Mouse (Mus musculus) WW6 (cell line): ENCODE measurements at regions not wholly inside any gene's neighbourhood (a gene's known extent, or its start where the extent isn't known, plus 50 kb on each side); places are given as distances from the start of the nearest gene placed in this dataset.

ENCODE experiments used
- DNase-seq: peaks from one replicate; pipeline ENCODE4 v3.0.0-alpha.2; 2013; ENCODE audit warnings: low read depth, low spot score

DNA sequence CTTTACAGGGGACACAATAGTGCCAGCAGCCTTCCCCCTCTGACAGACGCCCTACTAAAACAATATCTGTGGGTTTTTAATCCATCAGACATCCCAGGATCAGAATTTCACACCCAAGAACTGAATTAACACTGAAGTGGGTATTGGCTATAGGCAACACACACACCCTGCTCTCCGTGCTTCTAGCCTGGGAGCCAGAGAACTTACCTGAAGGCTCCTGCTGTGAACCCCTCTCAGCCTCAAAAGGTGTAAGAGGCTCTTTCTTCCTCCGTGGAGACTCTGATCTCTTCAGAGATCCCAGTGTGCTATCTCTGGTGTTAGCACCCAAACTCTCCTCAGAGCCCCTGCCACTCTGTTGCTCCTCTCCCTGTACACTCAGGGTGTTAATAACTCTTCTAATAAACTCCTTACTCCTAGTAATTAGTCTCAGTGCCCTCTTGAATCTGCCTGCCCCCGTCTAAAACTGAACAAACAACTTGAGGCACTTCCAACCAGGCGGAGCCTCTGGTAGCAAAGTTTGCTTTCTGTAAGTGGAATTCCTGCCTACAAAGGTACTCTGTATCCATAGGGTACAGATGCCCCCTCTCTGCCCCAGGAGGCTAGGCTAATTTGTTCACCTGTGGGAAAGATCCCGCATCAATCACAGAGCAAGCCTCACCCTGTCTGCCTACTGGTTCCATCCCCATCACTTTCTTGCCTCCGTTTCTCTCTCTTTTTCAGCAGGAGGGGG is 452.9 kb upstream of the Fam19a5 start:
- no peak for DNase-seq

DNA sequence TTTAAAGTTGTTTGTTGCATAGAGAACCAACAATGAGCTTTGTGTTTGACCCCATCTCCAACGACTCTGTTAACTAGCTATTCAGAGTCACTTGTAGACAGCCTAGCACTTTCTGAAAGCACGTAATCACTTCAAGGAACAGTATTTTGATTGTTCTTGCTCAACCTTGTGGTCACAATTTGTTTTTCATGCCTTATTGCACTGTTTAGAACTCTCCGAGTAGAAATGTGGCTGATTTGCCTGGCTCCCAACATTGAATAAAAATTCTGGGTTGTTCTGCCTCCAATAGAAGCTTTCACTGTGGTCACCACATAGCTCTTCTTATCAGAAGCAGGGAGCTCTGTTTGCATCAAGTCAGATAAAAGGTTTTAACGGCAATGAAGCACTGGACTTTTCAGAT is 446.9 kb upstream of the Fam19a5 start:
- no peak for DNase-seq

DNA sequence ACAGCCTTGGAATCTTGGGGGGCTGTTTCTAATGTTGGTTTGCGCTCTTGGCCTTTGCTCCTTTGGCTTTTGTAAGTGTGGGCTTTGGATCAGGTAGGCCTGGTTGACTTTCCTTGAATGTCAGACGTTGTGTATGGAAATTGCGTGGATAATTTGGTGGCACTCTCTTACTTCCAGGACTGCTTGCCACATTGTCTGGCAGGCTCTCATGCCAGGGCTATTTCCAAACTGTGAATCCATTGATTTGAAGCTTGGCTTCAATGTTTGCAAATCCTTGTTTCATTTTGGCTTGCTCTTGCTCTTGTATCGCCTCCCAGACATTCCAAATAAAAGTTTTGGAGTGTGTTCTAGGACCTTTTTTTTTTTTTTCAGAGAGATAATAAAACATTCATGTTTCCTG is 443.0 kb upstream of the Fam19a5 start:
- no peak for DNase-seq

DNA sequence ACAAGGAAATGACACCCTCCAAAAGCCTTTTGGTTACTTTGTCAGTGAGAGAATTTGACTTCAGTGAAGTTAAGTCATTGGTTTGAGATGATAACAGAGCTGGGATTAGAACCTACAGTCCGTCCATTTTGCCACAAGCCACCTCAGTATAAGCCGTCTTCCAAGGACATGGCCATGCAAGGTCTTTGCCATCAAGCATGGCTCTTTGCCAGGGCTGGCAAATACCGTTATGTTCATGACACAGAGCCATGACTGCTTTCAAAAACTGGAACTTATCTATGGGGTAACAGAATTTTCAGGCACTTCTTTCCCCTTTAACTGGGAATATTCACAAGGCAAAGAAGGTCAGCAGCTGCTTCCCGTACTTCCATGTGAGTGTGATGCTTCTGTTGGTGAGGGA is 441.9 kb upstream of the Fam19a5 start:
- DNase-seq: no peak

DNA sequence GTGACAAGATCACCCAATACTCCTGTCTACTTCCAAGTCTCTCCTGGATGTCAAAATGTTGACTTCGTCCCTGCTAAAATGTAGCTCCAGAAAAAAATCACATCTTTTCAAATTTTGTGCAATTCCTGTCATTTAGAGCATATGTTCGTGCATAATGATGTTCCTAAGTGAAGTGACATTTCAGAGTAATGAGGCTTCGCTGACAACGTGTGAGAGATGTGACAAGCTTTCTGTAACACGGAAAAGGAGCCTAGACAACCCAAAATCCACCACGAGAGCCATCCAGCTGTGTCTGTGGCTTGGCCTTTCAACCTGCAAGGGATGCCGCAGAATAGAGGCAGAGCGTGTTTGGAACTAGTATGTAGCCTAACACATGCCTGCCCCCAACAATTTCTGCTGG is 438.1 kb upstream of the Fam19a5 start:
- no peak for DNase-seq

DNA sequence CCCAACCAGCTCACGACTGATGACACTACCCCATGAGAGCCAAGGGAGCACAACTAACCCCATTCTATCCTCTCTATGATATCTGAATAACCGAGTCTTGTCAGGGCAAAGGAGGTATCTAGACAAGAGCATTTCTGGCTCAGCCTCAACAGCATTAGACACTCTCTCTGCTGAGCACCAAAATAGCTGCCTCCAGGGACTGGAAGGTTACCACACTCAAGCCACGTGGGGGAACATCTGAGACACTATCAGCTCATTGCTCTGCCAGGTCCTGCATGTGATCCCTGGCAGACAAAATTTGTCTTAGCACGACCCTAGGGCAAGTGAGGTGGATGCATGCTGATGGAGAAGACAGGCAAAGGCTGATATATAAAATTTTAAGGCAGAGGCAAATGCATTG is 436.4 kb upstream of the Fam19a5 start:
- no peak for DNase-seq

DNA sequence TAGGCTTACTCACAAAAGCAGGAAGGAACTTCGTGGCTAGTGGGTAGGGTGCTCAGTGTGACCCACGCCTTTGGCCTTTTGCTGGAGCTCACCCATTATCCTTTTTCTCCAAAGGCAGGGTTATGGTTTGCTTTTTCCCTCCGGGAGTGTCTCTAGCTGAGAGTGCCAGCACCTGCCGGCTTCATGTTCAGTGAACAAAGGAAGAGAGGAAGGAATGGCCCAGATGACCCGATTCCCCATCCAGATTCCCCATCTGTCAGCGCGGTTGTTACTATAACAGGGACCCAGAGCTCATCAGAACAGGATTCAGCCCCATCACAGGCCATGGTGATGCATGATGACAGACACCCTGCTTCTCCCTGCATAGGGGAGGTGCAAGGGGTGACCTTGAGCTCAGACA is 435.7 kb upstream of the Fam19a5 start:
- DNase-seq: no peak

DNA sequence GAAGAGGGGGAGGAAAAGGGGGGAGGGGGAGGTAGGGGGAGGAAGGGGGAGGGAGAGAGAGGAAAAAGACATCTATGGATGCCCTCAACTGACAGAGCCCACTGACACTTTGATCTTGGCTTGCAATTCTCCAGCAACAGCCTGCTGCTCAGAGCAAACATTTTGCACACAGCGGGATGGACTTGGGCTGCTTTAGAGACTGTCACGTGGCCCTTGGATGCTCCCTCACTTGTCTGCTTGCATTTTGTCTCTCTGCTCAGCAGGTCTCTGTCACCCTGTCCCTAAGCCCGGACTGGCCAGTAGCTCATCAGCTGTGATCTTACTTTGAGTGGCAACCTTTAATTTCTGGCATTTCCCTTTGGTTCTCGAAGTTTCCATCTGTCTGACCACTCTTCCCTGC is 421.4 kb upstream of the Fam19a5 start:
- no peak for DNase-seq

DNA sequence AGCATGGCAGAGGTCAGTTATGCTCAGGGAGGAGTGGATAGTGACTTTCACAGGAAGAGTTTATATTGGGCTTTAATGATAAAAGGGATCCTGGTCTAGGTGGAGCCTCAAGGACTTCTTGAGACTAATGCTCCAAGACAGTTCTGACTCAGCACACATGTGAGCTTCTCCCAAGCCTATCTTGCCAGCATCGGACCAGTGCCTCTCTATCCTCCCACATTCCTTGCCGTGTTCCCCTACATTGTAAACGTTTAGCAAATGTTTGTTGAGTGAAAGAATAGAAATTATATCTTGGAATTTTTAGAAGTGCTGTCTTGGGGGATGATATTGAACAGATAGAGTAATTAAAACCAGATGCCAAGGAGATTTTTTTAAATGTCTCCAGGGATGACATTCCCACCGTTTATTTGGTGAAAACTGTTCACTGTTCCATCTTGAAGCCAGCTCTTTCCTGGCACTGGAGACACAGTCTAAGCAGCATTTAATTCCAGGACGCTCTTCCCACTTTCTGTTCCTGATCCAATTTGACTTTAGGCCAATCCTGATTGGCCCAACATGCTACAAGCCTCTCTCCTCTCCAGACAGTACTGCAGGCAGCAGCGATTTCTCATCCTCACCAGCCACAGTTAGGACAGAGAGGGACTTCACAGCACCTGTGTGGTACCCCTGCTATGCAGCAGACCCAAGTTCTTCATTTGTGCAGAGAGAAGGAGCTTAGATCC is 418.5 kb upstream of the Fam19a5 start:
- DNase-seq: no peak

DNA sequence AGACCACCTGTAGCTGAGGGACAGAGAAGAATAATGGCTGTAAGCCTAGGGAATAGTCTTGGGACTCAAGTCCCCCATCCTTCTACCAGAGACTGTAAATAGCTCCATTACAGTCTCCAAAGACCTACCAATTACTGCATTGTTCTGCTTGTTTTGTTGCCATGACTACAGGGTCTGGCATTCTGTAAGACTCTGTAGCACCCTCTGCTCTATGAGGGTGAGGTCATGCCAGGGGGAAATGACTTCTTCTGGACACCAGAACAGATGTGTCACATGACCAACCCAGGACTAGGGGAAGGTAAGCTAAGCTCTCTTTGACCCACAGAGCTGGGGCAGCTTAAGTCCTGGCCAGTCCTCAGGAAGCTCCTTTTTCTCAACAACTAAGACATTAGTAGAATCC is 405.2 kb upstream of the Fam19a5 start:
- no peak for DNase-seq

DNA sequence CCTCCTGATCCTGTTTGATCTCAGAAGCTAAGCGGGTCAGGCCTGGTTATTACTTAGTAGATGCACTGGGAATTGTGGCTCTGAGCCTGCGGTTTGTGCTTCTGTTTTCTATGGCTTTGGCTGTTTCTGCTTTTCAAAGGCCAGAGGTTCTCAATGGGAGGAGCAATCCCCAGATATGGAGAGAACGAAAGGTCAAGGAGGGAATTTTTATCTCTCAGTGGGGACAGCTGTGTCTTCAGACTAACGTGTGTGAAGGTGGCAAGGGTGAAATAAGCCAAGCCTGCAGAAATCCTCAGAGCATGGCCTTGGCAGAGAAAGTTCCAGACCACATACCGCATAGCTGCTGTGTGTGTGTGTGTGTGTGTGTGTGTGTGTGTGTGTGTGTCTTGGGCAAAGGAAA is 375.0 kb upstream of the Fam19a5 start:
- no peak for DNase-seq

DNA sequence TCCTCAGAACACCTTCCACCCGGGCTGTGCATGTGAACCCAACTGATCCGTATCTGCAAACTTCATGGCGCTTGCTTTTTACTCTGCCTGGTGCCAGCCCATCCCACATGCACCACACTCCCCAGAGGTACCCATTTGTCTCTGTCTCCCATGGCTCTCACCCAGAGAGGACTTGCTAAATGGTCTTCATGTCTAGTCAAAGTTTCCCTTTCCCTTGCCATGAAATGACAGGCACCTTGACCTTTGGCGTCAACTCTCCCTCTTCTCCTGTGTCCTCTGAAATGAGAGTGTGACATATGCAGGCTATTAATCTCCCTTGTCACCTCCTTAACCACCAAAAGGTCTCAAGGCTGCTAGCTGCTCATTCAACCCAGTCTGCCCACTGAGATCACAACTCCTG is 373.2 kb upstream of the Fam19a5 start:
- no peak for DNase-seq

DNA sequence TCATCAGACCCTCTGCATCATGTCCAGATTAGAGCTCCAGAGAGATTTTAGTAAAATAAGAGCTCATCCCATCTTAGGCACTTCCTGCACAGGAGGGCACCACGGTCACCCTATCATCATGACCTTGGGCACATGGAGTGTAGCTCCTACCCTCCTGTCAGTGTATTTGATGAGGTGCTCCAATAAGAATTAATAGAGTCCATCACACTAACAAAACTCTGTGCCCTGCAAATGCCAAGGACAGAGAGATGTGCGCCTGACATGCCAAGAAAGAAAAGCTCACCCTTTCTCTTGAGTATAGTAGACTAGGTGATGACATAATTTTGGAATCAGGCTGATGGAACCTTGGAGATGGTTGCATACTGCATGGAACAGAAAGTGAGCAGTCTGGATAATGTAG is 371.0 kb upstream of the Fam19a5 start:
- DNase-seq: no peak

DNA sequence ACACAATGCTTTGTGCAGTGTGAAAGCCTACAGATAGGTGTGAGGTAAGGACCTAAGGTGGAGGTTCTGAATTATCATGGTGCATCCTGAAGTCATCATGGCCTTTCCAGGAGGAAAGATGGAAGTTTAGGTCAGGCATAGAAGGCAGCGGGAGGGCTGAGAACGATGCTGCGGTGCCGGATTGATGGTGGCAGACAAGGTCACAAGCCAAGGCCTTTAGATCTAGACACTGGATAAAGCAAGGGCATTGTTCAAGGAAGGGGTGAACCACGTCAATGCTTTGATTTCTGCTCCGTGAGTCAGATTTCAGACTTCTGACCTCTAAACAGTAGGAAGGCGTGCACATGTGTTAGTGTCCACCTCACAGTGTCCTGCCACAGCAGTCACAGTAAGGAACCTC is 365.5 kb upstream of the Fam19a5 start:
- DNase-seq: no peak

DNA sequence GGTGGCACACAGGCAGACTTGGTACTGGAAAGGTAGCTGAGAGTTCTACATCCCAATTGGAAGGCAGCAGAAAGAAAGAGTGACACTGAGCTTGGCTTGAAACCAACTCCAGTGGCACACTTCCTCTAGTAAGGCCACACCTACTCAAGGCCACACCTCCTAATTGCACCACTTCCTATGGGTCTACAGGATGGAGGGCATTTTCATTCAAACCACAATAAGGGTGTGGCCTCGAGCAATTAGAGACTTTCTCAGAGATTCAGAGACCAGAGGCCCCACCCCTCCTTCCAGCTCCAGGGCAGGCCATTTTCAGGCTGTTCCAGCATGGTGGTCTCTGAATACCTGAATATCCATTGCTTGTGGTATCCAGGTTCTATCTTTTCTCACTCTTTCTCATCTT is 363.3 kb upstream of the Fam19a5 start:
- no peak for DNase-seq

DNA sequence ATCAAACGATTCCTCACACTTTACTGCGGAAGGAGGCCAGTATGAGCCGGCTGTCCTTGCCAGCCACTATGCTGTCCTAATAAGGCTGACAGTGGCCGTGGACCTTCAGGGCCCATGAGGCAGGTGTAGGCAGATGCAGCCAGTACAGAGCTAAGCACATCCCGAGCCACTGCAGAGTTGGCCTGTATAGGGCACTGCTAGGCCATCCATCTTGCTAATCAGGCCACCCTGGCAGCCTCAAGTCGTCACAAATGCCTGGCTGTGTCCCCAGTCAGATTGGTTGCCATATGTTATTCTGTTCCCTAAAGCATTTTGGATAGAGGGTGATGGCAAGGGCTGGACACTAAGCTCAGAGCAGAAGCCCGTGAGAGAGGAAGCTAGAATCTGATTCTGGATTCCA is 359.9 kb upstream of the Fam19a5 start:
- DNase-seq: no peak

DNA sequence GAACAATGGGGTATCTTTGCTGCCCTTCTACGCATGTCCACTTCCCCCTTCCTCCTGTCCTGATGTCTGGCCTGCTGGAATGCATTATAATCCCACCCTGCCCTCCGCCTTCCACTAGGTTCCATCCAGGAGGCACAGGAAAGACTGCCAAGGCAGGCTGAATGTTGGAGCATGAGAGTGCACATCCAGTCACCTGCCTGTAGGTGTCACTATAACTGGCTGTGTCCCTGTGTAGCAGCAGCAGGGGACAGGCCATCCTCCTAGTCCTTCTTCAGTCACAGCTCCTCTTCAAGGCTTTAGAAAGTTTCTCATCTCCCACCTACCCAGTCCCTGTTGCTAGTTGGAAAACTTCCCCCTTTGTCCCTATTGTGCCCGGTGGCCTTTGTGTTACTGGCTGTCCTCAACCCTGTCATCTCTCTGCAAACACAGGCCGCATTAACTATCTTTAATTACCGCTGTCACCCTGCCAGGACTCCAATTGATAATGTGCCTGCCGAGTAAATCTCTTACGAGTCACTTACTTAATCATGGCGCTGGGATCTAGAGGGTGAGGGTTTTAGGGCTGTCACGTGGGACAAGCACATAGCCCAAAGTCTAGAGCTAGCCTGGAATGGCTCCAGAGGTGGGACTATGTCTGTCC is 355.2 kb upstream of the Fam19a5 start:
- no peak for DNase-seq

DNA sequence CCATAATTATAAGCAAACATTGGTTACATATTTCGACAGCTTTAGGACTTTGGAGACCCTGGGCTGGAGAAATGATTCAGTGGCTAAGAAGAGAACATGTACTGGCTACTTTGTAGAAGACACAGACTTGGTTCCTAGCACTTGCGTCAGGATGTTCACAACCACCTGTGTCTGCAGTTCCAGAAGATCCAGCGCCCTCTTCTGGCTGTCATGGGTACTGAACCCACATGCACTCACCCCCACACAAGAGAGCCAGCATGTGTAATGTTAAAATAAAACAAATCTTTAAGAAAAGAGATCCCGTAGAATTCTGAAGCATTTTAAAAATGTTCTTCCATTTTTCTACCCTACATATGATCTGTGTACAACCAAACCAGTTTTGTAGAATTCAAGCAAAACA is 352.2 kb upstream of the Fam19a5 start:
- DNase-seq: no peak

DNA sequence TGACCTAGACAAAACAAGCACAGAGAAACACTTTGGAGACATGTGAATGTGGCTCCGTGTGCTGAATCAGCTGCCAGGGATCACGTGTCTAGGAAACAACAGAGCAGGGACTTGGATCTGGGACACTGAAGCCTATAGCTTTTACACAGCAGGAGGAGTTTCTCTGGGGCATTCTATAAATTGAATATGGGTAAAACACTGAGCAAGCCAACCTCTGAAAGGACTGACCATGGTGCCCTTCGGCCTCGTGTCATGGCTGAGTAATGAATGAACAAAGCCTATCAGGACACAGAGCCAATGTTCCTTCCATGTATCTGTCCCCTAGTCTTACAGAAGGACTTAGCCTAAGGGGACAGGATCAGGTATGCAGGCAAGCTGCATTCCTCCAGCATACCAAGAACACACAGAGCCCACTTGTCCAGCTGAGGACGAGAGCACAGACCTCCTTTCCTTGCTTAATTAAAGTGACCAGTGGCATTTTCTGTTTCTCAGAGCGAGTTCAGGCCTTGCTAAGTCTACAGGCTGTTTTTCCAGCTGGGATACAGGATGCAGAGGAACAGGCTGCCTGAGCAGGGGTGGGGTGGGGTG is 347.7 kb upstream of the Fam19a5 start:
- no peak for DNase-seq

DNA sequence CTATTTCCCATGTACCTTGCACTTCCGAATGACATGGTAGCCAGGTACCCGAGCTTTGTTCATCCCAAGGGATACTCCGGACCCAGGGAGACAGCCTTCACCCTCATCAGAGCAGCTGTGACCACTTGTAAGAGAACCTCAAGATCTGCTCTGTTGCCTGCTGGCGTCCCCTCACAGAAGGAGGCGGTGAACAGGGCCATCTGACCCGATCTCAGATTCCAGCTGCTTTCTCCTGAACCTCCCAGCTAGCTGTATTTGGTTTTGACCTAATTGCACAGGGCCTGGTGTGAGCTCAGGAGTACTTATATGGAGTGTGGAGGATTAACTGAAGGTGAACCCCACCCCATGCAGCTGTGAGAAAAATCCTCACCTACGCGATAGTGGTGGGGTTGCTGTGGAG is 344.5 kb upstream of the Fam19a5 start:
- no peak for DNase-seq

DNA sequence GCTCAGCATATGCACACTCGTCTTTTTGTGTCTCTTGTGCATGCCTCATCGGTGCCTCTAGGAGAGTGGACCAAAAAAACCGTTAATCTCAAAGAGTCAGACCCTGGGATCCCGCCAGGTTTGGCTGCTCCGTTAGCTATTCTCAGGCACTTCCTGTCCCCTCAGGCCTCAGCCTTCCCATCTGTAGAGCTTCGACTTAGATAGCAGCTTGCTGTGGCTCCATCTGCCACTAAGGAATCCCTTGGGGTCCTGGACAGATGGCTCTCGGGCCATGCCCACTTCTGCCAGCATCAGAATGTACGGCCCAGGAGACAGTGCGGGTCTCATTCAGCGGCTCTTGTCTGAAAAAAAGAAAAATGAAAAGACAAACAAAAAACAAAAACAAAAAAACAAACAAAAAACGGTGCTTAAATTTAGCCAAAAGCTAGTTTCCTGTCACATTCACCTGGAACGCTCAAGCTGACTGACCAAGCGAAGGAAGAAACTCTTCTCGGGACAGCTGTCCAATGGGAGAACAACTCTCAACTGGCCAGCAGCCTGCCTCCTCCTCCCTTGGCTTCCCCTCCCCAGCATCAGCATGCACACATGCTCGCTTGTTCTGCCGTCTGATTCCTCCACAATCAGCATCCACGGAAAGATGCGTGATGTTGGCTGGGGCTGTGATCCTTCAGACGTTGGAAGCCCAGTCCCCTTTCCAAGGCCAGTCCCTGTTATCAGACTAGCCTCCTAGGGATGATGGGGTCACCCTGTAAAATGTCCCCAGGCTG is 343.6 kb upstream of the Fam19a5 start:
- DNase-seq: no peak

DNA sequence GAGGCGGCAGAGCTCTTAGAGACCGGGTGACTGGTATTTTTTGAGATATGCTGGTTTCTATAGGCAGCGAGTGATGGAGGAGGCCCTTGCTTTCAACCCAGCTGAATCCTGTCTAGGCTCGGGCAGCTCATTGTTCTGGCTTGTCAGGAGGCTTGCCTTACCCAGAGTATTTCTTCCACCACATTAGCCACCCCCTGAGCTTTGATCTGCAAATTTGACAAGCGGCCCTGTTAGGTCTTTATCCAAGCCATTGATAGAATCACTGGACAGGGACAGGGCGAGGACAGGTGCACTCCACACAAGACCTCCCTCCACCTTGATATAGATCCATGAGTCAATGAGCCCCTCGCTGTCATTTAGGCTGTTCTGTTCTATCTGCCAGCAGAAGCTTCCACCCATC is 343.0 kb upstream of the Fam19a5 start:
- DNase-seq: no peak
